Mouse (Mus musculus) retina, embryonic 14.5 days (tissue): ENCODE results near the gene Nudt3.

Source experiments
- DNase-seq: peaks from one replicate; pipeline ENCODE4 v3.0.0-alpha.2; 2015; ENCODE audit warnings: low spot score

The Nudt3 gene

DNA sequence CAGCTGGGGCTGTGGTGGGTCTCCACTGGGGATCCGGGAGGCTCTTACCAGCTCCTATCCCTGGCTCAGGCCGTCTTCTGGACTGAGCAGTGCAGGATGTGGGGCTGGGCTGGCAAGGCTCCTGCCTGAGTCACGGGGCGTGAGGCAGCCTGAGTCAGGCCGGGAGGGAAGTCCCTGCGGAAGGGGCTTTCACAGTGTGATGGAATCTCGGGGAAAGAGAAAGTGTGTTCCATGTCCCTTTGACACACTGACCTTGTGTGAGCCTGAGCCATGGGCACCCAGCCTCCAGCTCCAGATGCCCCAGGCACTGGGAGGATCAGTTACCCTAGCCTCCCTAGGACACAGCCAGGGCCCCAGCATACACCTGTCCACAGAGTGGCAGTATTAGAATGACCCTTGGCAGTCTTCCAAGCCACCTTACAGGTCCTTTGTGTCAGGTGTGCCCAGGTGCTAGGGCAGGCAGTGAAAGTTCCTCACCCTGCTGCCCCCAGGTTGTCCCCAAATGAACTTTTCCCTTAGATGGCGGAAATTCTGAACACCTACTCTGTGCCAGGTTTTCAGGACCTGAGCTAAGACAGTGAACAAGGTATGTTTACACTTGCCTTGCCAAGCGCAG is 75.9 kb downstream of the Nudt3 start:
- no peak for DNase-seq

DNA sequence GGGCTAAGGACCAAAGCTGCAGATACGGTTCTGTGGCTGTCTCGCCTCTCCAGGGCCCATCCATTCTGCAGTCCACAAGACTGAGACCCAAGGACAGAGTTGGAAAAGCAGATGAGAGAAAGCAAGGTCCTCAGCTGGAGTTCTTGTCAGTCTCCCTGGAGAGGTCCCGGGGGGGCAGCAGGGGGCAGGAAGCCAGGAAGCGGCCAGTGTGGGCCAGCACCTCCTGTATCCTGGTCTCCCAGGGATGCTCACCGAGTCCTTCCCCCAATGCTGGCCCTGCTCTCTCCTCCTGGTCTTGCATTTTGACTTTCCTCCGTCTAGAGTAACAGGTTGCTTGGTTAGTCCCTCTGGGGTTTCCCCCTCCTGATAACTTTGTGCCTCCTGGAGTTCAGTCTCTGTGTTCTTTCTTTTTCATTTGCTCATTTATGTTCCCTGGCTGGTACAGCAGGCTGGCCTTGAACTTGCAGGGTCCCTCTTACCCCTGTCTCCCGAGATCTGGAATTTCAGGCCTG is 76.7 kb downstream of the Nudt3 start:
- no peak for DNase-seq

DNA sequence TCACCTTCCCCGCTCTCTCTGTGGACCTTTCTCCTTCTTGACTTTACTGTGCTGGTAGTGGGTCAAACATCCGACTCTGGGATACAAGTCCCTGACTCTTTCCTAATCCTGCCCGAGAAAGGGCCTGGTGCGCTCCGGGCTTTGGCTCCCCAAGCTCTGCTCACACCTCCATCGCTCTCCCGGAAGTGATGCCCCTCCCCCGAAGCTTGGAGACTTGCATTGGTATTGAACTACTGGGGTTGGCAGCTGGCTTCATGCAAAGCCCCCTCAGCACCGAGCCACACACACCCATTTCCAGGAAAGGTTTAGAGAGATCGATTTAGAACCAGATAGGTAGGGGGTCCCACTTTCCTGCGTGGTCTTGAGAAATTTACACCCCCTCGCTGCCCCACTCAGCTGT is 77.3 kb downstream of the Nudt3 start:
- no peak for DNase-seq

DNA sequence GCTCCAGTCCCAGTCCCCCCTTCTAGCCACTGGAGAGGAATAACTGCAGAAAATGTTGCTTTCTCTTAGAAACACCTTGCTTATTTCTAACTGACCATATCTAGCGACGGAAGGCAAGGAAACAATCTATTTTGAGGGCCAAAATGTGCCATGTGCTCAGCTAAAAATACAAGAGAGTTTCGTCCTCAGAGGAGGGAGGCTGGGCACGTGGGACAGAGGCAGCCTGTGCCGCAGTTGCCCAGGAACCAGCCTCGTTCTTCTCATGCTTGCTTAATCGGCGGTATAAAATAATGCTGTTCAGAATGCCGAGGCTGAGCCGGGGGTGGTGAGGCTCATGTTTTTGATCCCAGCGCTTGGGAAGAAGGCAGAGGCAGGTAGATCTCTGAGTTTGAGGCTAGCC is 78.7 kb downstream of the Nudt3 start:
- no peak for DNase-seq

DNA sequence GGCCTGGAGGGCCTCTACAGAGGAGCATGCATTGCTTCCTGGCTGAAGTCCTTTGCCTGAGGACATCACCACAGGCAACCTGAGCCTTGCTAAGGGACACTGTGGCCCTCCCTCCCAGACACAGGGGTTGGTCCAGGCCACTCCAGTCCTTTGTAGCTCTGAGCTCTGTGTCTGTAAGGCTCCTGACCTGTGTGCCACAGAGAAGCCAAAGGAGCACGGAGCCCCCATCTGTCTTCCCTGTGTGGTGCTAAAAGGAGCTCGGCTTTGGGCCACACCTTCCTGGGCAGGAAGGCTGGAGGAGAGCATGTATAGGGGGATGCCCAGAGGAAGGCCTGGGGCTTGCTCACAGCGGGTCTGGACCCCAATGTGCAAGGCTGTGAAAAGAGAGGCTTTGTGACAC is 81.3 kb downstream of the Nudt3 start:
- DNase-seq = no peak

DNA sequence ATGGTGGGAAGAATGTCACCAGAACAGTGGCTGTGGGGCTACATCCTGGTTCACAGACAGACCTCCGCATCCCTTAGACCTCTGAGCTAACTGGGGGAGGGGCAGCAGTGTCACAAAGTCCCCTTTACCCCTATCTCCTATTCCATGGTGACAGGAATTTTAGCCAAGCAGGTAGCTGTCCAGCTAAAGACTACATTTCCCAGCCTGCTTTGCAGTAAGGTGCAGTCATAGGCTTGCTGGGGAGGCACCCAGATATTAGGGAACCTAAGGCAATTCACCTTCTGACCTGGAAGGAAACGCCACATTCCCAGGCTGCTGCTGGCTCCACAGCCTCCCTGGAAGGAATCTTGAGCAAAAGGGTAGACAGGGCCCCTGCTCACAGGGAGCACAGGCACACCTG is 82.0 kb downstream of the Nudt3 start:
- no peak for DNase-seq

DNA sequence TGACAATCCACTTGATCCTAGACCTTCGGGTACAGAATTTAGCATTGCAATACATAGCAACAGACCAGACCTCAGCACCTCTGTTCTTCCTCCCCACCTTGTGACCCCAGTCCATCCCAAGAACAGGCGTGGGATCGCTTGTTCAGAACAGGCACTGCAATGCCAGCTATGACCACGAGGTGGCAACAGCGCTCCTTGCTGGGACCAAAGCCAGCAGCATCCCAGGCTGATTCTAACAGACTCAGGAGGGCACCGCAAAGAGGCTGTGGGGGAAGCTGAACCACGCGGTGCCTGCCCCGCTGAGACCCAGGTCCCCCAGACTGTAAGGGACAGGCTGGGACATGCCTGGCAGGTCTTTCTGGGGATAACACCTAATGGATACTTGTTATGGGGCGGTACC is 88.6 kb downstream of the Nudt3 start:
- DNase-seq = peak; percentile 96

DNA sequence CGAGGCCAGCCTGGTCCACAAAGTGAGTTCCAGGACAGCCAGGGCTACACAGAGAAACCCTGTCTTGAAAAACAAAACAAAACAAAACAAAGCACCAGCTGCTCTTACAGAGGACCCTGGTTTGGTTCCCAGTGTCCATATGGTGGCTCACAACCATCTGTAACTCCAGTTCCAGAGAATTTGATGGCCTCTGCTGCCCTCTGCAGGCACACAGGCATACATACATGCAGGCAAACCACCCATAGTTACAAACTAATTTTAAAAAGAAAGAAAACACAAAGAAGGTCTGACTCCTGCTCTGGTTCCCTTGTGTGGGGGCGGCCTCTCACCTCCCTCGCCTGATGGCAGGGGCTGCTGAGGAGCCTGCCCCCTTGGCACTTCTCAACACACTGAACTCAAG is 89.9 kb downstream of the Nudt3 start:
- no peak for DNase-seq

DNA sequence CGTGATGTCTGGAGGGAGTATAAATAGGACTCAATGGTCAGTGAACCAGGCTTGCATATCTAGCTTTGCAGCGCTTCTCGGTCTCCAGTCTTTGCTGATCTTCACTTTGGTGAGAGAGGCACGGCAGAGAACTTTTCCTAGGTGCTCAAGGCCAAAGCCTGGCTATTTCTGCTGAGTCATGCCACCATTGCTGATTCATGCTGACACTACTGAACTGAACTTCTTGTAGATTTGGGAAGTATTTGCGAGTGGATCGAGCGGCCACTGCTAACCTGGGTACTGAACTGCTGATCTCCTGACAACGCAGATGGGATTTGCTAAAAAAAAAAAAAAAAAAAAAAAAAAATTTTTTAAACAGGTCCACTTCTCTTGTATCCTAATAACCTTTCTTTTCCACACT is 91.2 kb downstream of the Nudt3 start:
- DNase-seq = no peak
